Mouse (Mus musculus): Measurements from ENCODE around the gene Elmo1. TPM values are rescaled to one million over a fixed set of nuclear protein-coding genes. Genes with fewer than 3 reads are reported as not detected.

The Elmo1 gene
- polyA plus RNA-seq (2015; fragmentation: Nextera tagmentation; extraction: Ambion mirVana) = 14.9 and 15.0 TPM in 2 replicates

DNA sequence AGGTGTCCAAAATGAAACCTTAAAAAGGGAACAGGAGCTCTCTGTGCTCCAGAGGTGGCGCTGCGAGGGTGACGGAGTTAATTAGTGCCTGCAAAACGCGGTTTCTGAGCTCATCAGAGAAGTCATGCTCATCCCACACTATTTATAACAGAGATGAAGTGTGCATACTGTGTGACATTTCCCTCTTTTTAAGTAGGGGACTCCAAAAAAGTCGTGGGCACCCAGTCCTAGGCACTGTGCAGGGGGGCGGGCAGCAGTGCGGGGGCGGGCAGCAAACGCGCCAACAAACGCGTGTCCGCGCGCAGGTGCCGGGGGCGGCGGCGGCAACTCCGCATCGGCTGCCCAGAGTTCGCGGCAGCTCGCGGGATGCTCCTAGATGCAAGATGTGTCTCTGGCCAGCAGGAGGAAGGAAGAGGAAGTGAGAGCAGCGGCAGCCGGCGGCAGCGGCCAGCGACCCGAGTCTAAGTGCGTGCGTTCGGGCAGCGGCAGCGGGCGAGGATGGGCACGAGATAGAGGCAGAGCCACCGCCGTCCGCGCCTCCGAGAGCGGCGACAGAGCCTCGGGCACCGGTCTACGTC is at the start of gene Elmo1:
TSS of gene Elmo1 (plus strand) at position 464 of the 578 bp plus-strand sequence.
- H3K4me1 ChIP-seq (replicated peaks) = 0 out of 2 replicates have a peak, but pooled peaks cover 5% of the 10 kb centered on the region
- H3K36me3 ChIP-seq = no peaks in the 10 kb centered on the region
- H3K9me3 ChIP-seq = no peaks in the 10 kb centered on the region
- H3K4me2 ChIP-seq (replicated peaks) = peak within 1 kb of the TSS; percentile 80
- peak within 1 kb of the TSS; percentile 83 for H3K27ac ChIP-seq
- peak; percentile 76 for ATAC-seq
- WGBS = under 1% methylated on average over 47 of the region's 49 CpGs
- H3K27me3 ChIP-seq (replicated peaks) = no peaks in the 10 kb centered on the region
- peak within 1 kb of the TSS; percentile 81 for H3K9ac ChIP-seq
- peak within 1 kb of the TSS; percentile 70 for H3K4me3 ChIP-seq (replicated peaks)

DNA sequence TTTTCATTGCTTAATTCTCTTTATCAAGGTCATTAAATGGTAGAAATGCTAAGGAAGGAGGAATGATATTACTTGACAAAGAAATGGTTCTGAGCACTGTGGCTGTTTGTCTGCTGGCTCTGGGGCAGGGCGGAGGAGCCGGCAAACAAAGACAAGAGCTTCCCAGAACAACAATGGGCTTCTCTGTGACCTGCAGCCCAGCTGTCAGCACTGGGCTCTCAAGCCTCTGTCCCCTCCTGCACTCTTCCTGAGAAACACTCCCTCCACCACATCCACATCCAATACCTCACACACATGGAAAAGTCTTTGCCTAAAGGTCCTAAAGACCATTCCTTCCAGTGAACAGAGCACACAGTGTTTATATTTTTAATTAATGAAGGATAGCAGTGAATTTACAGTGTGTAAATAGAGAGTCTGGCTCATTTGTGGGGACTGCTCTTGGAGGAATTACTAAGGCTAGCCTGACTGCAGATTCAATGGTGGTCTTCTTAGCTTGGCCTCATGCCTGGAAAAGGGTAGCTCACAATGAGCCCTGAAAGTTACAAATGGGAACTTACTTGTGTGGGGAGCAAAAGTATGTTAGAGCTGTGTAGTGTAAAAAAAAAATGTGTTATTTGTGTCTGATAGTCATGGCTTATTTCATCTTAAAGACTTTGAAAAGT is 49.1 kb upstream of the Elmo1 start:
- 0 out of 2 replicates have a peak, but pooled peaks cover 3% of the 10 kb centered on the region for H3K4me1 ChIP-seq (replicated peaks)
- H3K9ac ChIP-seq = no peak overlapping the region
- peak; percentile 39; the same call in 1 of the 2 replicates for ATAC-seq
- H3K36me3 ChIP-seq = no peaks in the 10 kb centered on the region
- no peaks in the 10 kb centered on the region for H3K27me3 ChIP-seq (replicated peaks)
- H3K9me3 ChIP-seq = no peaks in the 10 kb centered on the region
- H3K4me3 ChIP-seq (replicated peaks) = no peak overlapping the region
- H3K4me2 ChIP-seq (replicated peaks) = no peak overlapping the region
- H3K27ac ChIP-seq = no peak overlapping the region
- WGBS = 43% methylated on average over 2 of the region's 2 CpGs

DNA sequence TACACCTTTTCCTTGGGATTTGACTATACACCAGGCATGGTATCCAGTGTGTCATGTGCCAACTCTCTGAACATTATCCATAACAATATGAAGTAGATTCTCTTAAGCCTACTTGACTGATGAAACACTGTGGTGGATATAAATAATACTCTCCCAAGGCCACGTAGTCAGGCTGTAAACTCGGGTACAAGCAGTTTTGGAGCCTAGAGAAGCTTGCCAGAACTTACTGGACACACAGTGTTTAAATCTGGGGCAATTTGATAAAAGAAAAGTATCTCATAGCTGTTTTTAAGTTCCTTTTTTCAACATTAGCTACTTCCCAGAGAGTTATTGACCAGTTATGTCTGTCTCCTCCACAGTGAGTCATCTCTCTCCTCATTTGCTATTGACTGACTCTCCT is 47.5 kb upstream of the Elmo1 start:
- no peaks in the 10 kb centered on the region for H3K27me3 ChIP-seq (replicated peaks)
- 55% methylated on average over 2 of the region's 2 CpGs for WGBS
- no peak overlapping the region for H3K4me3 ChIP-seq (replicated peaks)
- no peak overlapping the region for H3K9ac ChIP-seq
- no peak overlapping the region for H3K4me2 ChIP-seq (replicated peaks)
- no peaks in the 10 kb centered on the region for H3K36me3 ChIP-seq
- no peak for ATAC-seq
- no peaks in the 10 kb centered on the region for H3K9me3 ChIP-seq
- no peak overlapping the region for H3K27ac ChIP-seq
- 0 out of 2 replicates have a peak, but pooled peaks cover 3% of the 10 kb centered on the region for H3K4me1 ChIP-seq (replicated peaks)

DNA sequence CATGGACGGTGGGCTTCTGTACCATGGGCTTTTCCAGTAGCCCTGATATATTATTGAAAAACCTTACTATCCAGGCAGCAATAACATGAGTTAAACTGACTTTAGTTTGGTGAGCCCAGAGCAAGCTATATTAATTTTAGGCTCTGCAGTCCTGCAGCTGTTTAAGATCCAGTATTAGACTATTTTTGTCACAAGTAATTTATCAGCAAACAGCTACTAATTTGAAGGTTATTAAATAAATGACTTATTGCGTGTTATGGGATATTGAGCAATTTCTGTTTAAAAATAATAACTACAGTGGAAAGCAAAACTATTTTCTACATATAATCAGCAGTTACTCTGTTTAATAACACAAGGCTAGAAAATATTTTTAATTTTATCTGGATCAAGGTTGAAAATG is 45.0 kb upstream of the Elmo1 start:
- Histone ChIP-seq H3K36me3 (no peaks in the 10 kb centered on the region), H3K9ac (no peak overlapping the region), H3K4me3 (replicated peaks) (no peak overlapping the region), H3K27ac (no peak overlapping the region), H3K9me3 (no peaks in the 10 kb centered on the region), H3K4me1 (replicated peaks) (0 out of 2 replicates have a peak, but pooled peaks cover 3% of the 10 kb centered on the region), H3K4me2 (replicated peaks) (no peak overlapping the region), H3K27me3 (replicated peaks) (no peaks in the 10 kb centered on the region)
- 70% methylated on average over 2 of the region's 2 CpGs for WGBS
- no peak for ATAC-seq

DNA sequence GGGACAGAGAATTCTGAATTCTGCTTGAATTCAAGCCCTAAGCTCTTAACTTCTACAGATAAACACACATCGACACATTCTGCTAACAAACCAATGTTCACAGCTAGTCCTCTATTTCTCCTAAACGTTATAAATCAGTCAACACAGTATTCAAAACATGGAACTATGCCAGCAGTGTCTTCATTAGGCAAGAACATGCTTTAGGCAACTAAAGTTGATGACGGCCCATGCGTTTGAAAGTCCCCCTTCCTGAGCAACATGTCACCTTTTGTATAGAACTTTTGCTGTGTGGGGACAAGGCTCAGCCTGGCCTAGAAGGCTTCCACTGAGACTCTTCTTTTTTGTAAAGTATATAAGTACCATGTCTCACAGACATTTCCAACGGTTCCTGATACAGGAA is 44.6 kb upstream of the Elmo1 start:
- no peaks in the 10 kb centered on the region for H3K9me3 ChIP-seq
- ATAC-seq = no peak
- H3K36me3 ChIP-seq = no peaks in the 10 kb centered on the region
- H3K9ac ChIP-seq = no peak overlapping the region
- H3K27me3 ChIP-seq (replicated peaks) = no peaks in the 10 kb centered on the region
- 44% methylated on average over 5 of the region's 5 CpGs for WGBS
- H3K4me3 ChIP-seq (replicated peaks) = no peak overlapping the region
- 0 out of 2 replicates have a peak, but pooled peaks cover 3% of the 10 kb centered on the region for H3K4me1 ChIP-seq (replicated peaks)
- no peak overlapping the region for H3K4me2 ChIP-seq (replicated peaks)
- H3K27ac ChIP-seq = no peak overlapping the region

DNA sequence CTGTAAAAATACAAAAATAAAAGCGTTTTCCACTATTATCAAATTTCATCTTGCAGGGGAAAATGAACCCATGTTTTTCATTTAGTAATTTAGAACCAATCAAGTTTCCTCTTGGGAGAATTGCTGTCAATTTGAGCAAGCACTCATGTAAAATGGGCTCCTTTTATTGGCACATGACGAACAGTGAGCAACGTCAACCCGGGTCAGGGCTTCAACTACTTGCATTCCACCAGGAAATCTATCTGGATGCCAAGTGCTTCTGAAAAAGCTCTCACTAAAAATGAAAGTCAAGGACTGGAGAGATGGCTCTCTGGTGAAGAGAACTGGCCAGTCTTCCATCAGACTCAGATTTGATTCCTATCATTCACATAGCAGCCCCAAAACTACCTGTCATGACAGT is 44.0 kb upstream of the Elmo1 start:
- H3K27ac ChIP-seq = no peak overlapping the region
- H3K4me3 ChIP-seq (replicated peaks) = no peak overlapping the region
- no peaks in the 10 kb centered on the region for H3K36me3 ChIP-seq
- H3K4me2 ChIP-seq (replicated peaks) = no peak overlapping the region
- 0 out of 2 replicates have a peak, but pooled peaks cover under 1% of the 10 kb centered on the region for H3K4me1 ChIP-seq (replicated peaks)
- no peak overlapping the region for H3K9ac ChIP-seq
- H3K27me3 ChIP-seq (replicated peaks) = no peaks in the 10 kb centered on the region
- no peaks in the 10 kb centered on the region for H3K9me3 ChIP-seq
- ATAC-seq = no peak
- WGBS = 81% methylated on average over 4 of the region's 4 CpGs

DNA sequence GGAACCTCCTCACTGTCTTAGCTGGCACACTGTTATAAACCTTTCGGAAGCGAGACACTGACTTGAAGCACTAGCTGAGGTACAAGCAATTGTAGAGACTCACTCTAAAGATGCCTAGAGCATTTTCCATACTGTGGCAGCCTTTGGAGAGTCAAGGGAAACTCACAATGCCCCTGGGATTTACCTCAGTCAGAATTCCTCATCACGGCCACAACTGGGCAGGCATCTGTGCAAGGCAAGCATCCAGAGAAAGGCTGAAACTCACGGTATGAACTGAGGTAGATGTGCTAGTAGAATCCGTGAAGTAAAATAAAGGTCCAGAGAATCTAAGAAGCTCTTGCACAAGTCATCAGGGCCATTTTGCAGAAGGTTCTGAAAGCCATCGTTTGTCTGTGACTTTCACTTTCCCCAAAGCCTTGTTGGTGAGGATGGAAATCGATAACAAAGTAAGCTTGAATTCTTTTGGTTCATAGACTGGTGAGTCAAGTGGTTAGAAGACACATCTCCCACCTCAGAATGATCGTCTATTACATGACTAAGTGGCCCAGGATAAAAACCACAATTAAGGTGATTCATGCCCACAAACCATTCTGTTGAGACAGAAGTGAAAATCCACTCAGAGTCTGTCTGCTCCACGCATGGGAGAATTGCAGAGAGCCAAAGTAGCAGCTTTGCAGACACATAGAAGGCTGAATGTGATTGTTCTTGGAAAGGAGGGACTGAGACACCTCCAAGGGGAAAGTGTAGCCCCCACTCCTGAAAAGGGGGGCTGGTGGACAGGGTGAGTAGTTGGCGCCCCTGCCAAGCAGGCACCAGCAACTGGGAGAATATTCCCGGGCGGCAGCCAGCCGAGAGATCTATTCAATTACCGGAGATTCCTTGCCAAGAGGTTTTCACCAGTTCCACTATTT is 42.2 kb upstream of the Elmo1 start:
- no peak overlapping the region for H3K9ac ChIP-seq
- no peak overlapping the region for H3K4me3 ChIP-seq (replicated peaks)
- H3K4me1 ChIP-seq (replicated peaks) = no peaks in the 10 kb centered on the region
- H3K27me3 ChIP-seq (replicated peaks) = no peaks in the 10 kb centered on the region
- H3K27ac ChIP-seq = no peak overlapping the region
- WGBS = 69% methylated on average over 14 of the region's 14 CpGs
- H3K9me3 ChIP-seq = no peaks in the 10 kb centered on the region
- ATAC-seq = no peak
- no peaks in the 10 kb centered on the region for H3K36me3 ChIP-seq
- no peak overlapping the region for H3K4me2 ChIP-seq (replicated peaks)

DNA sequence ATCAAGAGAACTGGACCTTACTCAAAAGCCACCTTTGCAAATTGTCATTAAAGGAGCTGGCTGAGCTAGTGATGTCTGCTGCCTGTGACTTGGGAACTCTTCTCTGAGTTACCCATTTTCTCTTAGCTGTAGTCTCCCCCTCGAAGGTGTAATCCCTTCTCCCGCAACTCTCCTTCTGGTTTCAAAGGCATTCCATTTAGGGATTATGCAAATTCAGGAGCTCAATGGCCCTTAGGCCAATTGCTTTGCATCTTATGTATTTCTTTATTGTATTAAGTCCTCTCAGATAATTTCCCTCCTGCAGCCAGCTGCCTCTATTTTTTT is 41.6 kb upstream of the Elmo1 start:
- Histone ChIP-seq H3K4me1 (replicated peaks) (no peaks in the 10 kb centered on the region), H3K36me3 (no peaks in the 10 kb centered on the region), H3K27me3 (replicated peaks) (no peaks in the 10 kb centered on the region), H3K4me3 (replicated peaks) (no peak overlapping the region), H3K9ac (no peak overlapping the region), H3K4me2 (replicated peaks) (no peak overlapping the region), H3K27ac (no peak overlapping the region), H3K9me3 (no peaks in the 10 kb centered on the region)
- WGBS = 68% methylated on average over 2 of the region's 2 CpGs
- no peak for ATAC-seq

DNA sequence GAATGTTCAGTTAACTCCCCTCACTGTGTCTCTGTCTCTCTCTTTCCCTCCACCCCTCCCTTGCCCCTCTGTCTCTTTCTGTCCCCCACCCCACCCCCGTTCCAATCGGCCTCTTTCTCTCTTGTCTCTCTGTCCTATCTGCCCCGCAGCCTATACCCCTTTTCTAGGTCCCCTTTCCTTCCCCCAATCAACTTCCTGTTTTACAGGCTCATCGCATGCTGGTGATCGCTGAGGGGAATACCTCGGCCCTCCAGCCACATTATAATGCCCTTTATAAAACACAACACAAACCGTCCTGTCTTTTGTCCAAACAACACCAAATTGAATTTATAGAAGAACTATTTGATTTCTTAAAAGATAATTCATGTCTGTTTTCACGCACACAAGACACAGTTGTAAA is 40.7 kb upstream of the Elmo1 start:
- Histone ChIP-seq H3K27me3 (replicated peaks) (no peaks in the 10 kb centered on the region), H3K9ac (no peak overlapping the region), H3K4me1 (replicated peaks) (no peaks in the 10 kb centered on the region), H3K27ac (no peak overlapping the region), H3K9me3 (no peaks in the 10 kb centered on the region), H3K36me3 (no peaks in the 10 kb centered on the region), H3K4me2 (replicated peaks) (no peak overlapping the region), H3K4me3 (replicated peaks) (no peak overlapping the region)
- 61% methylated on average over 8 of the region's 8 CpGs for WGBS
- ATAC-seq = no peak

DNA sequence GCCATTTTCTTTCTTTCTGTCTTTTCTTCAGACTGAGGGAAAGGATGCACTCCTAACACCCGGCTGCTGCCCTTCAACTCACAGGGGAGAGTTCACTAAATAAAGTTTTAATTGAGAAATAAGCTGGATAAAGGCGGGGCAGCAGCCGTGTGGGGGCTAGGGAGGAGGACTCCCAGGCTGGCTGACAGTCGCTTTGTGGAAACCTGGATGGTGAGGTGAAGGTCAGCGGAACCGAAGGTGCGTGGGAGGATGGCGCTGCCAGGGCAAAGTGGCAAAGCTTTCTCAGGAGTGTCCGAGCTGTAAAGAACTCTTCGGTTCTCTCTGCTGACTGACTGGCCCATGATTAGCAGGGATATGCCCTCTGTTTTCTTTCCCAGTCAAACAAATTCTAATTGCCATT is 40.2 kb upstream of the Elmo1 start:
- Histone ChIP-seq H3K9me3 (no peaks in the 10 kb centered on the region), H3K9ac (no peak overlapping the region), H3K4me1 (replicated peaks) (no peaks in the 10 kb centered on the region), H3K4me3 (replicated peaks) (no peak overlapping the region), H3K36me3 (no peaks in the 10 kb centered on the region), H3K4me2 (replicated peaks) (no peak overlapping the region), H3K27ac (no peak overlapping the region), H3K27me3 (replicated peaks) (no peaks in the 10 kb centered on the region)
- ATAC-seq = no peak
- 87% methylated on average over 10 of the region's 10 CpGs for WGBS

DNA sequence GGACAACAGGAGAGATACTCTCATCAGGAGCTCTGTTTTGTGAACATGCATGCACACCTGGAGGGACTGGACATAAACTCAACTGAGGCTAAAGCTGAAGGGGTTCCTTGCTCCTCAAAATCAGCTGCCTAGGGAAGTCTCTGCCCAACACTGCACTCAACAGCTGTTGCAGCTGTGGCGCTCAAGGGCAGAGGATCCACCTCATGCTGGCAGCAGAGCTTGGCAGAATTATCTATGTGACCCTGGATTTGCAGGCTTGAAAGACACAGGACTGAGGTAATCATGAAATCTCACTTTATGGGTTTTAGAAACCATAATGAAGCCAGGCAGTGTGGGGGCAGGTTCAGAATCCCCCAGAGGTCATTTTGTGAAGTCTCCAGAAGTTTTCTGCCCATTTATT is 32.5 kb upstream of the Elmo1 start:
- no peak overlapping the region for H3K27ac ChIP-seq
- ATAC-seq = no peak
- no peaks in the 10 kb centered on the region for H3K4me1 ChIP-seq (replicated peaks)
- no peak overlapping the region for H3K9ac ChIP-seq
- no peak overlapping the region for H3K4me3 ChIP-seq (replicated peaks)
- no peaks in the 10 kb centered on the region for H3K27me3 ChIP-seq (replicated peaks)
- H3K9me3 ChIP-seq = no peaks in the 10 kb centered on the region
- no peak overlapping the region for H3K4me2 ChIP-seq (replicated peaks)
- no peaks in the 10 kb centered on the region for H3K36me3 ChIP-seq
- WGBS = 82% methylated on average over 1 of the region's 1 CpGs

DNA sequence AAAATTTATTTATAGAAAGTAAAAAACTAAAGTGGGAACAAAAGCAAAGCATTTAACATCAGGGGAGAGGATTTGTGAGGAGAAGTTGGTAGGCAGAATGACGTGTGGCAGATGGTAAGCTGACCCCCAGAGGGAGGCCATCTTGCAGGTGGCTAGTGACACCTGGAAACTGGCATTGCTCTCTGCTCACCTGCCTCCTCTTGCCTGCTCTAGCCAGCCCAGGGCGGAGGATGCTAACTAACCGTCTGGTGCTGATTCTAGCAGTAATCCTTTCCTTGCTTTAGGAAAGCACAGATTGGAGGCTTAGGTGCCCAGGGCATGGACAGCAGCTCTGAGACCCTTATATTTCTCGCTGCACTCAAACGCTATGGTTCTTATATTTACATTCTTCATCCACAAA is 29.4 kb upstream of the Elmo1 start:
- H3K9ac ChIP-seq = no peak overlapping the region
- H3K9me3 ChIP-seq = no peaks in the 10 kb centered on the region
- H3K4me1 ChIP-seq (replicated peaks) = no peaks in the 10 kb centered on the region
- no peak overlapping the region for H3K4me3 ChIP-seq (replicated peaks)
- H3K27me3 ChIP-seq (replicated peaks) = no peaks in the 10 kb centered on the region
- no peaks in the 10 kb centered on the region for H3K36me3 ChIP-seq
- no peak overlapping the region for H3K27ac ChIP-seq
- no peak for ATAC-seq
- WGBS = 77% methylated on average over 5 of the region's 5 CpGs
- H3K4me2 ChIP-seq (replicated peaks) = no peak overlapping the region

All from intestine, embryonic 15.5 days (tissue).